Mouse (Mus musculus) cerebellum, adult 11 months (tissue): Measurements from ENCODE around the gene Poc1a.
A peak's percentile ranks its signal among the peaks of the same experiment; 100 is the strongest.

Experiments used
- DNase-seq: peaks from one replicate; pipeline ENCODE4 v3.0.0; 2022

Poc1a gene

GRCm38 (mm10) chr9:106265358-106266075 is 15.3 kb upstream of the Poc1a start:
- DNase-seq = no peak

- DNase-seq = no peak
These were observed 13.8 kb upstream of the Poc1a start for GRCm38 (mm10) chr9:106266936-106267657.

- DNase-seq = no peak
These were observed 12.4 kb upstream of the Poc1a start for GRCm38 (mm10) chr9:106268421-106268820.

- no peak for DNase-seq
These were observed 11.6 kb upstream of the Poc1a start for GRCm38 (mm10) chr9:106269076-106269788.

GRCm38 (mm10) chr9:106269879-106270278 is 11.0 kb upstream of the Poc1a start:
- no peak for DNase-seq

GRCm38 (mm10) chr9:106270656-106271055 is 10.2 kb upstream of the Poc1a start:
- no peak for DNase-seq

GRCm38 (mm10) chr9:106272288-106272687 is 8.6 kb upstream of the Poc1a start:
- no peak for DNase-seq

- DNase-seq = no peak
These were observed 7.6 kb upstream of the Poc1a start for GRCm38 (mm10) chr9:106273276-106273675.

GRCm38 (mm10) chr9:106273791-106274190 is 7.1 kb upstream of the Poc1a start:
- DNase-seq = no peak

GRCm38 (mm10) chr9:106274652-106275180 is 6.1 kb upstream of the Poc1a start:
- no peak for DNase-seq

- DNase-seq = no peak
These were observed 5.1 kb upstream of the Poc1a start for GRCm38 (mm10) chr9:106275806-106276205.

GRCm38 (mm10) chr9:106280386-106280785 is 475 bp upstream of the Poc1a start:
- DNase-seq = peak; percentile 63

- DNase-seq = no peak
These were observed 1.2 kb downstream of the Poc1a start for GRCm38 (mm10) chr9:106282024-106282423.

GRCm38 (mm10) chr9:106287165-106287564 is 6.3 kb downstream of the Poc1a start:
- no peak for DNase-seq

GRCm38 (mm10) chr9:106288864-106289263 is 8.0 kb downstream of the Poc1a start:
- peak; percentile 67 for DNase-seq

- DNase-seq = no peak
These were observed 9.0 kb downstream of the Poc1a start for GRCm38 (mm10) chr9:106289841-106290240.

GRCm38 (mm10) chr9:106290636-106291122 is 9.8 kb downstream of the Poc1a start:
- no peak for DNase-seq

GRCm38 (mm10) chr9:106293569-106294156 is 12.8 kb downstream of the Poc1a start:
- DNase-seq = no peak

GRCm38 (mm10) chr9:106296637-106297174 is 15.8 kb downstream of the Poc1a start:
- no peak for DNase-seq

- no peak for DNase-seq
These were observed 19.4 kb downstream of the Poc1a start for GRCm38 (mm10) chr9:106300176-106300803.

- DNase-seq = no peak
These were observed 20.1 kb downstream of the Poc1a start for GRCm38 (mm10) chr9:106300949-106301348.

- DNase-seq = no peak
These were observed 20.7 kb downstream of the Poc1a start for GRCm38 (mm10) chr9:106301446-106302080.
